Mouse (Mus musculus): ENCODE data around the gene Nop58.
A peak's percentile ranks its signal among the peaks of the same experiment; 100 is the strongest.
"Not testable (repeated sequence)": the region's sequence is repeated elsewhere in the genome, so short reads cannot be mapped to it uniquely, and the experiment has no call there.

Gene Nop58

GRCm38 (mm10) chr1:59725661-59726060, 40.9 kb downstream of the Nop58 start:
- no peak for DNase-seq

- no peak for DNase-seq
These were observed 45.3 kb downstream of the Nop58 start for GRCm38 (mm10) chr1:59730106-59730505.

GRCm38 (mm10) chr1:59730737-59731136, 46.0 kb downstream of the Nop58 start:
- DNase-seq: no peak

GRCm38 (mm10) chr1:59734076-59734475, 49.3 kb downstream of the Nop58 start:
- DNase-seq: no peak

GRCm38 (mm10) chr1:59738768-59739414, 54.1 kb downstream of the Nop58 start:
- no peak for DNase-seq

GRCm38 (mm10) chr1:59739577-59740354, 55.0 kb downstream of the Nop58 start:
- DNase-seq: no peak

GRCm38 (mm10) chr1:59749047-59749446, 64.3 kb downstream of the Nop58 start:
- no peak for DNase-seq

- not testable (repeated sequence) for DNase-seq
These were observed 65.0 kb downstream of the Nop58 start for GRCm38 (mm10) chr1:59749724-59750123.

- DNase-seq: no peak
These were observed 70.5 kb downstream of the Nop58 start for GRCm38 (mm10) chr1:59755298-59755697.

GRCm38 (mm10) chr1:59758325-59758724, 73.6 kb downstream of the Nop58 start:
- no peak for DNase-seq

GRCm38 (mm10) chr1:59762208-59762607, 77.4 kb downstream of the Nop58 start:
- peak; percentile 29 to 40 for DNase-seq

- peak in 1 of 2 experiments; percentile 48 for DNase-seq
These were observed 77.9 kb downstream of the Nop58 start for GRCm38 (mm10) chr1:59762651-59763163.

- DNase-seq: peak; percentile 79 to 88
These were observed 78.5 kb downstream of the Nop58 start, which contains the start of gene Bmpr2 for GRCm38 (mm10) chr1:59763164-59763768. TSS of gene Bmpr2 (plus strand) at chr1:59763400.

- DNase-seq: peak; percentile 41 to 66
These were observed 79.0 kb downstream of the Nop58 start for GRCm38 (mm10) chr1:59763781-59764251.

GRCm38 (mm10) chr1:59764407-59764971, 79.7 kb downstream of the Nop58 start:
- DNase-seq: peak; percentile 58

GRCm38 (mm10) chr1:59765279-59765678, 80.5 kb downstream of the Nop58 start:
- no peak for DNase-seq

- no peak for DNase-seq
These were observed 81.9 kb downstream of the Nop58 start for GRCm38 (mm10) chr1:59766626-59767025.

All from cerebellum, adult 18-20 months (tissue).